Mouse (Mus musculus) hindbrain, embryonic 11.5 days (tissue): Measurements from ENCODE around the gene Ptprd. TPM values are rescaled to one million over a fixed set of nuclear protein-coding genes. Genes with fewer than 3 reads are reported as not detected.

Experiments used
- ATAC-seq: fragments of 200-750 bp; cut with Nextera tagmentation; 2 replicates; pipeline ENCODE4 v1.8.0; 2017; ENCODE audit warnings: mild to moderate bottlenecking, moderate TSS enrichment, moderate library complexity; ENCODE audit not compliant: low FRiP score
- DNase-seq: peaks from one replicate; pipeline ENCODE4 v3.0.0-alpha.2; 2015; ENCODE audit warnings: low spot score
- H3K27ac ChIP-seq: fragments of 300-500 bp; sonication (generic); 2 replicates; pipeline ENCODE4 v1.5.1; 2014; ENCODE audit warnings: mild to moderate bottlenecking, low read depth, low read length
- H3K27me3 ChIP-seq: fragments of 300-500 bp; sonication (generic); 2 replicates; pipeline ENCODE4 v1.6.1; 2014; ENCODE audit warnings: mild to moderate bottlenecking, low read length, moderate library complexity, mixed read lengths; ENCODE audit not compliant: control insufficient read depth, insufficient read depth
- H3K36me3 ChIP-seq: fragments of 300-500 bp; sonication (generic); 2 replicates; pipeline ENCODE4 v1.6.1; 2014; ENCODE audit warnings: mild to moderate bottlenecking, low read length, moderate library complexity, mixed read lengths; ENCODE audit not compliant: control insufficient read depth, insufficient read depth
- H3K4me1 ChIP-seq: fragments of 300-500 bp; sonication (generic); replicated peaks from 2 replicates; pipeline ENCODE4 v1.6.1; 2014; ENCODE audit warnings: low read length, mixed read lengths; ENCODE audit not compliant: control insufficient read depth, insufficient read depth
- H3K4me2 ChIP-seq: fragments of 300-500 bp; sonication (generic); replicated peaks from 2 replicates; pipeline ENCODE4 v1.6.1; 2014; ENCODE audit warnings: mild to moderate bottlenecking, low read depth, low read length
- H3K4me3 ChIP-seq: fragments of 300-500 bp; sonication (generic); 2 replicates; pipeline ENCODE4 v1.5.1; 2014; ENCODE audit warnings: low read depth, low read length
- H3K9ac ChIP-seq: fragments of 300-500 bp; sonication (generic); 2 replicates; pipeline ENCODE4 v1.6.1; 2014; ENCODE audit warnings: low read depth, low read length
- H3K9me3 ChIP-seq: fragments of 300-500 bp; sonication (generic); 2 replicates; pipeline ENCODE4 v1.6.1; 2016; ENCODE audit warnings: low read length; ENCODE audit not compliant: control insufficient read depth
- WGBS: fragments of 180-500 bp; shearing (Covaris S2); extraction: QIAGEN DNeasy Blood & Tissue Kit; methylation state at CpG from one replicate; pipeline ENCODE4 v1.1.7; 2014; 5-methylcytosine and 5-hydroxymethylcytosine counted together
- polyA plus RNA-seq: library from polyadenylated mRNA; unstranded; fragments of >200 nt; fragmentation: Nextera tagmentation; extraction: Ambion mirVana; gene quantifications from 2 replicates; pipeline ENCODE4 v1.2.1, GENCODE M21; 2014

Gene Ptprd
- polyA plus RNA-seq, 1 experiment from 2014 or later: 31.7 TPM

GRCm38 (mm10) chr4:76503279-76503601 lies 1708.5 kb downstream of the Ptprd start:
- no peak for DNase-seq
- no peak overlapping the region for H3K4me3 ChIP-seq
- WGBS: 36% methylated on average over 3 of the region's 3 CpGs

GRCm38 (mm10) chr4:76502575-76503278 lies 1709.0 kb downstream of the Ptprd start:
- WGBS: 61% methylated on average over 6 of the region's 6 CpGs
- Histone ChIP-seq H3K4me1 (no peaks in the 10 kb centered on the region), H3K36me3 (no peaks in the 10 kb centered on the region), H3K9ac (no peak overlapping the region), H3K27me3 (no peaks in the 10 kb centered on the region), H3K27ac (no peak overlapping the region), H3K9me3 (no peaks in the 10 kb centered on the region), H3K4me2 (no peak overlapping the region), H3K4me3 (no peak overlapping the region)
- no peak for DNase-seq
- ATAC-seq: no peak

More at GRCm38 (mm10) chr4:76503279-76503601, 1708.5 kb downstream of the Ptprd start:
- no peak overlapping the region for H3K4me2 ChIP-seq
- ATAC-seq: no peak
- no peaks in the 10 kb centered on the region for H3K9me3 ChIP-seq
- H3K36me3 ChIP-seq: no peaks in the 10 kb centered on the region
- H3K4me1 ChIP-seq: no peaks in the 10 kb centered on the region
- no peak overlapping the region for H3K27ac ChIP-seq
- H3K9ac ChIP-seq: no peak overlapping the region
- H3K27me3 ChIP-seq: no peaks in the 10 kb centered on the region

GRCm38 (mm10) chr4:76485848-76486247 lies 1725.9 kb downstream of the Ptprd start:
- H3K4me2 ChIP-seq: no peak overlapping the region
- no peak overlapping the region for H3K4me3 ChIP-seq
- 92% methylated on average over 3 of the region's 3 CpGs for WGBS
- H3K36me3 ChIP-seq: no peaks in the 10 kb centered on the region
- DNase-seq: no peak
- ATAC-seq: no peak
- H3K4me1 ChIP-seq: no peaks in the 10 kb centered on the region
- no peak overlapping the region for H3K27ac ChIP-seq
- no peaks in the 10 kb centered on the region for H3K27me3 ChIP-seq
- H3K9me3 ChIP-seq: no peaks in the 10 kb centered on the region
- H3K9ac ChIP-seq: no peak overlapping the region

- Histone ChIP-seq H3K9me3 (no peaks in the 10 kb centered on the region), H3K27me3 (no peaks in the 10 kb centered on the region), H3K36me3 (no peaks in the 10 kb centered on the region), H3K4me1 (no peaks in the 10 kb centered on the region), H3K9ac (no peak overlapping the region), H3K4me2 (no peak overlapping the region), H3K4me3 (no peak overlapping the region), H3K27ac (no peak overlapping the region)
- DNase-seq (no peak), ATAC-seq (no peak)
- 88% methylated on average over 3 of the region's 3 CpGs for WGBS
Observed at GRCm38 (mm10) chr4:76468366-76469100, 1743.2 kb downstream of the Ptprd start.

GRCm38 (mm10) chr4:76464682-76465081 lies 1747.1 kb downstream of the Ptprd start:
- no peaks in the 10 kb centered on the region for H3K27me3 ChIP-seq
- no peak overlapping the region for H3K27ac ChIP-seq
- 85% methylated on average over 1 of the region's 1 CpGs for WGBS
- DNase-seq: no peak
- no peaks in the 10 kb centered on the region for H3K4me1 ChIP-seq
- no peak overlapping the region for H3K4me2 ChIP-seq
- H3K9ac ChIP-seq: no peak overlapping the region
- H3K9me3 ChIP-seq: no peaks in the 10 kb centered on the region
- H3K36me3 ChIP-seq: no peaks in the 10 kb centered on the region
- ATAC-seq: no peak
- no peak overlapping the region for H3K4me3 ChIP-seq

- Histone ChIP-seq H3K4me1 (no peaks in the 10 kb centered on the region), H3K36me3 (no peaks in the 10 kb centered on the region), H3K27me3 (no peaks in the 10 kb centered on the region), H3K9me3 (no peaks in the 10 kb centered on the region), H3K4me3 (no peak overlapping the region), H3K27ac (no peak overlapping the region), H3K4me2 (no peak overlapping the region), H3K9ac (no peak overlapping the region)
- ATAC-seq: no peak
- no peak for DNase-seq
- 79% methylated on average over 5 of the region's 5 CpGs for WGBS
Observed at GRCm38 (mm10) chr4:76461336-76461735, 1750.4 kb downstream of the Ptprd start.

- no peaks in the 10 kb centered on the region for H3K27me3 ChIP-seq
- no peak overlapping the region for H3K4me2 ChIP-seq
- no peaks in the 10 kb centered on the region for H3K4me1 ChIP-seq
- 87% methylated on average over 1 of the region's 1 CpGs for WGBS
- H3K36me3 ChIP-seq: no peaks in the 10 kb centered on the region
- no peak overlapping the region for H3K9ac ChIP-seq
- no peak for DNase-seq
- H3K27ac ChIP-seq: no peak overlapping the region
- H3K9me3 ChIP-seq: no peaks in the 10 kb centered on the region
- no peak for ATAC-seq
- H3K4me3 ChIP-seq: no peak overlapping the region
Observed at GRCm38 (mm10) chr4:76460556-76460955, 1751.2 kb downstream of the Ptprd start.

GRCm38 (mm10) chr4:76459621-76460020 lies 1752.1 kb downstream of the Ptprd start:
- ATAC-seq (no peak), DNase-seq (no peak)
- Histone ChIP-seq H3K27me3 (no peaks in the 10 kb centered on the region), H3K4me2 (no peak overlapping the region), H3K4me3 (no peak overlapping the region), H3K9ac (no peak overlapping the region), H3K9me3 (no peaks in the 10 kb centered on the region), H3K27ac (no peak overlapping the region), H3K4me1 (no peaks in the 10 kb centered on the region), H3K36me3 (no peaks in the 10 kb centered on the region)

- ATAC-seq (no peak), DNase-seq (no peak)
- no peaks in the 10 kb centered on the region for H3K36me3 ChIP-seq
- H3K4me2 ChIP-seq: no peak overlapping the region
- 77% methylated on average over 4 of the region's 4 CpGs for WGBS
- H3K4me3 ChIP-seq: no peak overlapping the region
- no peaks in the 10 kb centered on the region for H3K4me1 ChIP-seq
- H3K9me3 ChIP-seq: no peaks in the 10 kb centered on the region
- H3K27me3 ChIP-seq: no peaks in the 10 kb centered on the region
- H3K9ac ChIP-seq: no peak overlapping the region
- H3K27ac ChIP-seq: no peak overlapping the region
Observed at GRCm38 (mm10) chr4:76452286-76452685, 1759.5 kb downstream of the Ptprd start.
